Mouse (Mus musculus): Measurements from ENCODE around the gene Chka. TPM values are rescaled to one million over a fixed set of nuclear protein-coding genes. Genes with fewer than 3 reads are reported as not detected.

Chka gene
- polyA plus RNA-seq, 1 experiment, result 30.9 TPM

DNA sequence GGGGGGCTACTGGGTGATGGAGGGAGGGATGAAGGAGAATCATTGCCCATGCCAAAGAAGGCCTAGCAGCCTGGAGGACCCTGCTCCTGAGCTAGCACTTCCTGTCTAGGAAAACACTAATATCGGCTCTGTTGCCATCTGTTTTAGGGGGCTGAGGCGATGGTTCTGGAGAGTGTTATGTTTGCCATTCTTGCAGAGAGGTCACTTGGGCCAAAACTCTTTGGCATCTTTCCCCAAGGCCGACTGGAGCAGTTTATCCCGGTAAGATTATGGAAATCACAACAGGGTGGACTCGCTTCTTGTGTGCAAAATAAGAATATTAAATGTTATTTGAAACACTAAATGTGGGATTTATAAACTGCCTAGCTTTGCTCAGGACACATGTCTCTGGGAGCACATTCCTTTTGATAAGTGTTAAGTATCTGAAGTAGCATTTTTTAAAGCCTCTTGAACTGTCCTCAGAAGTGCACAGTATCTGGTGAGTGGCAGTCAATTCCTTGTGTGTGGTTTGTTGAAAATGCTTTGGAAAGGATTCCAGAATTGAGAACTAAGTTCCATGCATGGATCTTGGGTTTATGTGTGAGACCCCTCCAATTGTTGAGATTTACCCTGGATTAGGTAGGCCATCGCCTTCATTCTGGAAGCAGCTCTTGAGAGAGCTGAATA, 32.9 kb downstream of the Chka start:
- Histone ChIP-seq H3ac (ENCODE audit: control insufficient read depth, insufficient read length, low read depth) (no peak overlapping the region), H3K79me3 (ENCODE audit: low read depth) (no peaks in the 10 kb centered on the region), H3K36me3 (ENCODE audit: control insufficient read depth, insufficient read depth) (peaks cover 37% of the 10 kb centered on the region), H3K27me3 (ENCODE audit: control insufficient read depth, insufficient read depth, insufficient read length) (no peaks in the 10 kb centered on the region), H3K79me2 (ENCODE audit: control insufficient read depth, insufficient read depth) (peaks cover 13% of the 10 kb centered on the region), H3K4me3 (ENCODE audit: insufficient read depth, poor library complexity, severe bottlenecking) (no peak overlapping the region)
- TF ChIP-seq MAX (IDR thresholded peaks at IDR 0.05), result no peak
- no peak for TF ChIP-seq MYOG (IDR thresholded peaks at IDR 0.05; ENCODE audit: control insufficient read depth, extremely low read depth, insufficient read length)
- no peak for TF ChIP-seq CEBPB (IDR thresholded peaks at IDR 0.05; ENCODE audit: low read depth)
- no peak for TF ChIP-seq CTCF (IDR thresholded peaks at IDR 0.05; ENCODE audit: control insufficient read depth, insufficient read depth, insufficient read length)
- TF ChIP-seq MYOD1 (IDR thresholded peaks at IDR 0.05; ENCODE audit: control insufficient read depth, insufficient read length, low read depth), result no peak
- TF ChIP-seq USF1 (IDR thresholded peaks at IDR 0.05; ENCODE audit: low read depth), result no peak
- TF ChIP-seq FOSL1 (IDR thresholded peaks at IDR 0.05; ENCODE audit: insufficient read depth, low read length, poor library complexity, severe bottlenecking), result no peak

GRCm38 (mm10) chr19:3889096-3889495, 37.5 kb downstream of the Chka start:
- no peak overlapping the region for H3ac ChIP-seq (ENCODE audit: control insufficient read depth, insufficient read length, low read depth)
- H3K79me3 ChIP-seq (ENCODE audit: low read depth), result no peaks in the 10 kb centered on the region
- no peak overlapping the region for H3K4me3 ChIP-seq (ENCODE audit: insufficient read depth, poor library complexity, severe bottlenecking)
- no peaks in the 10 kb centered on the region for H3K27me3 ChIP-seq (ENCODE audit: control insufficient read depth, insufficient read depth, insufficient read length)
- peaks cover 57% of the 10 kb centered on the region for H3K36me3 ChIP-seq (ENCODE audit: control insufficient read depth, insufficient read depth)
- no peaks in the 10 kb centered on the region for H3K79me2 ChIP-seq (ENCODE audit: control insufficient read depth, insufficient read depth)
- TF ChIP-seq MAX (IDR thresholded peaks at IDR 0.05) (no peak), CEBPB (IDR thresholded peaks at IDR 0.05; ENCODE audit: low read depth) (no peak), USF1 (IDR thresholded peaks at IDR 0.05; ENCODE audit: low read depth) (no peak), MYOD1 (IDR thresholded peaks at IDR 0.05; ENCODE audit: control insufficient read depth, insufficient read length, low read depth) (no peak)

- no peak for TF ChIP-seq MYOG (IDR thresholded peaks at IDR 0.05; ENCODE audit: control insufficient read depth, extremely low read depth, insufficient read length)
- TF ChIP-seq MAX (IDR thresholded peaks at IDR 0.05), result no peak
- TF ChIP-seq FOSL1 (IDR thresholded peaks at IDR 0.05; ENCODE audit: insufficient read depth, low read length, poor library complexity, severe bottlenecking), result no peak
- TF ChIP-seq CEBPB (IDR thresholded peaks at IDR 0.05; ENCODE audit: low read depth), result no peak
- no peak for TF ChIP-seq CTCF (IDR thresholded peaks at IDR 0.05; ENCODE audit: control insufficient read depth, insufficient read depth, insufficient read length)
- no peak for TF ChIP-seq MYOD1 (IDR thresholded peaks at IDR 0.05; ENCODE audit: control insufficient read depth, insufficient read length, low read depth)
- TF ChIP-seq USF1 (IDR thresholded peaks at IDR 0.05; ENCODE audit: low read depth), result no peak
- peaks cover 68% of the 10 kb centered on the region for H3K36me3 ChIP-seq (ENCODE audit: control insufficient read depth, insufficient read depth)
Observed at GRCm38 (mm10) chr19:3890181-3890580, 38.6 kb downstream of the Chka start.

GRCm38 (mm10) chr19:3893545-3894116, 42.1 kb downstream of the Chka start:
- Histone ChIP-seq H3K79me2 (ENCODE audit: control insufficient read depth, insufficient read depth) (no peaks in the 10 kb centered on the region), H3ac (ENCODE audit: control insufficient read depth, insufficient read length, low read depth) (no peak overlapping the region), H3K79me3 (ENCODE audit: low read depth) (no peaks in the 10 kb centered on the region), H3K27me3 (ENCODE audit: control insufficient read depth, insufficient read depth, insufficient read length) (no peaks in the 10 kb centered on the region), H3K36me3 (ENCODE audit: control insufficient read depth, insufficient read depth) (peaks cover 76% of the 10 kb centered on the region), H3K4me3 (ENCODE audit: insufficient read depth, poor library complexity, severe bottlenecking) (no peak overlapping the region)
- no peak for TF ChIP-seq CTCF (IDR thresholded peaks at IDR 0.05; ENCODE audit: control insufficient read depth, insufficient read depth, insufficient read length)
- no peak for TF ChIP-seq USF1 (IDR thresholded peaks at IDR 0.05; ENCODE audit: low read depth)
- no peak for TF ChIP-seq MYOG (IDR thresholded peaks at IDR 0.05; ENCODE audit: control insufficient read depth, extremely low read depth, insufficient read length)
- TF ChIP-seq CEBPB (IDR thresholded peaks at IDR 0.05; ENCODE audit: low read depth), result no peak
- no peak for TF ChIP-seq MYOD1 (IDR thresholded peaks at IDR 0.05; ENCODE audit: control insufficient read depth, insufficient read length, low read depth)
- no peak for TF ChIP-seq MAX (IDR thresholded peaks at IDR 0.05)
- no peak for TF ChIP-seq FOSL1 (IDR thresholded peaks at IDR 0.05; ENCODE audit: insufficient read depth, low read length, poor library complexity, severe bottlenecking)

More at GRCm38 (mm10) chr19:3890181-3890580, 38.6 kb downstream of the Chka start:
- H3K79me3 ChIP-seq (ENCODE audit: low read depth), result no peaks in the 10 kb centered on the region
- H3K79me2 ChIP-seq (ENCODE audit: control insufficient read depth, insufficient read depth), result no peaks in the 10 kb centered on the region
- H3K4me3 ChIP-seq (ENCODE audit: insufficient read depth, poor library complexity, severe bottlenecking), result no peak overlapping the region
- H3K27me3 ChIP-seq (ENCODE audit: control insufficient read depth, insufficient read depth, insufficient read length), result no peaks in the 10 kb centered on the region
- H3ac ChIP-seq (ENCODE audit: control insufficient read depth, insufficient read length, low read depth), result no peak overlapping the region

GRCm38 (mm10) chr19:3894294-3894693, 42.7 kb downstream of the Chka start:
- no peaks in the 10 kb centered on the region for H3K27me3 ChIP-seq (ENCODE audit: control insufficient read depth, insufficient read depth, insufficient read length)
- peaks cover 75% of the 10 kb centered on the region for H3K36me3 ChIP-seq (ENCODE audit: control insufficient read depth, insufficient read depth)
- TF ChIP-seq USF1 (IDR thresholded peaks at IDR 0.05; ENCODE audit: low read depth) (no peak), FOSL1 (IDR thresholded peaks at IDR 0.05; ENCODE audit: insufficient read depth, low read length, poor library complexity, severe bottlenecking) (no peak), MYOD1 (IDR thresholded peaks at IDR 0.05; ENCODE audit: control insufficient read depth, insufficient read length, low read depth) (no peak), CTCF (IDR thresholded peaks at IDR 0.05; ENCODE audit: control insufficient read depth, insufficient read depth, insufficient read length) (no peak), MYOG (IDR thresholded peaks at IDR 0.05; ENCODE audit: control insufficient read depth, extremely low read depth, insufficient read length) (no peak), CEBPB (IDR thresholded peaks at IDR 0.05; ENCODE audit: low read depth) (no peak), MAX (IDR thresholded peaks at IDR 0.05) (no peak)
- H3K4me3 ChIP-seq (ENCODE audit: insufficient read depth, poor library complexity, severe bottlenecking), result no peak overlapping the region
- H3K79me3 ChIP-seq (ENCODE audit: low read depth), result no peaks in the 10 kb centered on the region
- H3ac ChIP-seq (ENCODE audit: control insufficient read depth, insufficient read length, low read depth), result no peak overlapping the region
- no peaks in the 10 kb centered on the region for H3K79me2 ChIP-seq (ENCODE audit: control insufficient read depth, insufficient read depth)

Data from C2C12 (cell line).